Mouse (Mus musculus): ENCODE data around the gene Sik3. TPM values are rescaled to one million over a fixed set of nuclear protein-coding genes. Genes with fewer than 3 reads are reported as not detected.
"Not testable (repeated sequence)": the region's sequence is repeated elsewhere in the genome, so short reads cannot be mapped to it uniquely, and the experiment has no call there.

Gene Sik3
- polyA plus RNA-seq, 1 experiment from 2014 or later, result 5.7 TPM

- Histone ChIP-seq H3K4me2 (ENCODE audit: low read depth, low read length) (no peak overlapping the region), H3K36me3 (ENCODE audit: control insufficient read depth, insufficient read depth, low read length) (no peaks in the 10 kb centered on the region), H3K4me1 (ENCODE audit: control insufficient read depth, insufficient read depth, low read length) (peaks cover 26% of the 10 kb centered on the region), H3K27ac (ENCODE audit: low read length) (peak overlapping the region; percentile 79), H3K9ac (ENCODE audit: low read length) (no peak overlapping the region), H3K4me3 (replicated peaks; ENCODE audit: low read length) (no peak overlapping the region), H3K9me3 (replicated peaks; ENCODE audit: control insufficient read depth, low read length) (no peaks in the 10 kb centered on the region), H3K27me3 (ENCODE audit: control insufficient read depth, insufficient read depth, low read length) (no peaks in the 10 kb centered on the region)
- no peak; the same call in 1 of the 2 replicates for ATAC-seq (ENCODE audit: insufficient read depth, low FRiP score)
- WGBS, result 75% methylated on average over 6 of the region's 6 CpGs
Observed at GRCm38 (mm10) chr9:46120468-46121253, 108.0 kb downstream of the Sik3 start.

- Histone ChIP-seq H3K36me3 (ENCODE audit: control insufficient read depth, insufficient read depth, low read length) (no peaks in the 10 kb centered on the region), H3K4me1 (ENCODE audit: control insufficient read depth, insufficient read depth, low read length) (peaks cover 28% of the 10 kb centered on the region), H3K9me3 (replicated peaks; ENCODE audit: control insufficient read depth, low read length) (no peaks in the 10 kb centered on the region), H3K4me2 (ENCODE audit: low read depth, low read length) (no peak overlapping the region), H3K27me3 (ENCODE audit: control insufficient read depth, insufficient read depth, low read length) (no peaks in the 10 kb centered on the region), H3K27ac (ENCODE audit: low read length) (peak overlapping the region; percentile 79; the same call in 1 of the 2 replicates), H3K4me3 (replicated peaks; ENCODE audit: low read length) (no peak overlapping the region), H3K9ac (ENCODE audit: low read length) (no peak overlapping the region)
- WGBS, result 52% methylated on average over 4 of the region's 4 CpGs
- ATAC-seq (ENCODE audit: insufficient read depth, low FRiP score), result no peak; the same call in 1 of the 2 replicates
Observed at GRCm38 (mm10) chr9:46121486-46121885, 108.9 kb downstream of the Sik3 start.

- H3K9ac ChIP-seq (ENCODE audit: low read length), result no peak overlapping the region
- H3K9me3 ChIP-seq (replicated peaks; ENCODE audit: control insufficient read depth, low read length), result no peaks in the 10 kb centered on the region
- H3K4me1 ChIP-seq (ENCODE audit: control insufficient read depth, insufficient read depth, low read length), result peaks cover 34% of the 10 kb centered on the region
- 76% methylated on average over 9 of the region's 9 CpGs for WGBS
- H3K36me3 ChIP-seq (ENCODE audit: control insufficient read depth, insufficient read depth, low read length), result no peaks in the 10 kb centered on the region
- H3K27ac ChIP-seq (ENCODE audit: low read length), result peak overlapping the region; percentile 50
- no peak overlapping the region for H3K4me3 ChIP-seq (replicated peaks; ENCODE audit: low read length)
- ATAC-seq (ENCODE audit: insufficient read depth, low FRiP score), result no peak
- H3K4me2 ChIP-seq (ENCODE audit: low read depth, low read length), result no peak overlapping the region
- no peaks in the 10 kb centered on the region for H3K27me3 ChIP-seq (ENCODE audit: control insufficient read depth, insufficient read depth, low read length)
Observed at GRCm38 (mm10) chr9:46122731-46123130, 110.1 kb downstream of the Sik3 start.

- peak overlapping the region; percentile 46; the same call in 1 of the 2 replicates for H3K27ac ChIP-seq (ENCODE audit: low read length)
- H3K4me2 ChIP-seq (ENCODE audit: low read depth, low read length), result no peak overlapping the region
- WGBS, result 63% methylated on average over 2 of the region's 2 CpGs
- no peak overlapping the region for H3K4me3 ChIP-seq (replicated peaks; ENCODE audit: low read length)
- H3K9ac ChIP-seq (ENCODE audit: low read length), result no peak overlapping the region
- H3K4me1 ChIP-seq (ENCODE audit: control insufficient read depth, insufficient read depth, low read length), result peaks cover 16% of the 10 kb centered on the region
- no peak for ATAC-seq (ENCODE audit: insufficient read depth, low FRiP score)
- H3K27me3 ChIP-seq (ENCODE audit: control insufficient read depth, insufficient read depth, low read length), result no peaks in the 10 kb centered on the region
- 0 out of 2 replicates have a peak, but pooled peaks cover 2% of the 10 kb centered on the region for H3K36me3 ChIP-seq (ENCODE audit: control insufficient read depth, insufficient read depth, low read length)
- no peaks in the 10 kb centered on the region for H3K9me3 ChIP-seq (replicated peaks; ENCODE audit: control insufficient read depth, low read length)
Observed at GRCm38 (mm10) chr9:46126295-46126694, 113.7 kb downstream of the Sik3 start.

- 52% methylated on average over 5 of the region's 5 CpGs for WGBS
Observed at GRCm38 (mm10) chr9:46127326-46127725, 114.7 kb downstream of the Sik3 start.

GRCm38 (mm10) chr9:46129241-46129640 is 116.6 kb downstream of the Sik3 start:
- 0 out of 2 replicates have a peak, but pooled peaks cover 2% of the 10 kb centered on the region for H3K36me3 ChIP-seq (ENCODE audit: control insufficient read depth, insufficient read depth, low read length)
- H3K27ac ChIP-seq (ENCODE audit: low read length), result no peak overlapping the region
- WGBS, result 74% methylated on average over 2 of the region's 2 CpGs
- H3K9me3 ChIP-seq (replicated peaks; ENCODE audit: control insufficient read depth, low read length), result no peaks in the 10 kb centered on the region
- no peak overlapping the region for H3K9ac ChIP-seq (ENCODE audit: low read length)
- H3K27me3 ChIP-seq (ENCODE audit: control insufficient read depth, insufficient read depth, low read length), result no peaks in the 10 kb centered on the region
- H3K4me3 ChIP-seq (replicated peaks; ENCODE audit: low read length), result no peak overlapping the region
- no peak overlapping the region for H3K4me2 ChIP-seq (ENCODE audit: low read depth, low read length)
- no peak for ATAC-seq (ENCODE audit: insufficient read depth, low FRiP score)
- peaks cover 11% of the 10 kb centered on the region for H3K4me1 ChIP-seq (ENCODE audit: control insufficient read depth, insufficient read depth, low read length)

More at GRCm38 (mm10) chr9:46127326-46127725, 114.7 kb downstream of the Sik3 start:
- Histone ChIP-seq H3K27ac (ENCODE audit: low read length) (no peak overlapping the region), H3K9ac (ENCODE audit: low read length) (no peak overlapping the region), H3K9me3 (replicated peaks; ENCODE audit: control insufficient read depth, low read length) (no peaks in the 10 kb centered on the region), H3K27me3 (ENCODE audit: control insufficient read depth, insufficient read depth, low read length) (no peaks in the 10 kb centered on the region), H3K4me2 (ENCODE audit: low read depth, low read length) (no peak overlapping the region), H3K4me1 (ENCODE audit: control insufficient read depth, insufficient read depth, low read length) (peaks cover 11% of the 10 kb centered on the region), H3K36me3 (ENCODE audit: control insufficient read depth, insufficient read depth, low read length) (0 out of 2 replicates have a peak, but pooled peaks cover 2% of the 10 kb centered on the region), H3K4me3 (replicated peaks; ENCODE audit: low read length) (no peak overlapping the region)
- no peak for ATAC-seq (ENCODE audit: insufficient read depth, low FRiP score)

- not testable (repeated sequence) for H3K4me2 ChIP-seq (ENCODE audit: low read depth, low read length); H3K27ac ChIP-seq (ENCODE audit: low read length); H3K4me3 ChIP-seq (replicated peaks; ENCODE audit: low read length); H3K36me3 ChIP-seq (ENCODE audit: control insufficient read depth, insufficient read depth, low read length); H3K9me3 ChIP-seq (replicated peaks; ENCODE audit: control insufficient read depth, low read length); H3K9ac ChIP-seq (ENCODE audit: low read length); H3K4me1 ChIP-seq (ENCODE audit: control insufficient read depth, insufficient read depth, low read length); ATAC-seq (ENCODE audit: insufficient read depth, low FRiP score); H3K27me3 ChIP-seq (ENCODE audit: control insufficient read depth, insufficient read depth, low read length)
Observed at GRCm38 (mm10) chr9:46132821-46133220, 120.2 kb downstream of the Sik3 start.

- H3K9ac ChIP-seq (ENCODE audit: low read length), result no peak overlapping the region
- H3K27me3 ChIP-seq (ENCODE audit: control insufficient read depth, insufficient read depth, low read length), result no peaks in the 10 kb centered on the region
- ATAC-seq (ENCODE audit: insufficient read depth, low FRiP score), result no peak
- no peak overlapping the region for H3K4me2 ChIP-seq (ENCODE audit: low read depth, low read length)
- 78% methylated on average over 6 of the region's 6 CpGs for WGBS
- H3K36me3 ChIP-seq (ENCODE audit: control insufficient read depth, insufficient read depth, low read length), result no peaks in the 10 kb centered on the region
- H3K4me3 ChIP-seq (replicated peaks; ENCODE audit: low read length), result no peak overlapping the region
- H3K27ac ChIP-seq (ENCODE audit: low read length), result no peak overlapping the region
- H3K9me3 ChIP-seq (replicated peaks; ENCODE audit: control insufficient read depth, low read length), result no peaks in the 10 kb centered on the region
- no peaks in the 10 kb centered on the region for H3K4me1 ChIP-seq (ENCODE audit: control insufficient read depth, insufficient read depth, low read length)
Observed at GRCm38 (mm10) chr9:46138831-46139230, 126.2 kb downstream of the Sik3 start.

- Histone ChIP-seq H3K9ac (ENCODE audit: low read length) (no peak overlapping the region), H3K36me3 (ENCODE audit: control insufficient read depth, insufficient read depth, low read length) (no peaks in the 10 kb centered on the region), H3K27me3 (ENCODE audit: control insufficient read depth, insufficient read depth, low read length) (no peaks in the 10 kb centered on the region), H3K9me3 (replicated peaks; ENCODE audit: control insufficient read depth, low read length) (no peaks in the 10 kb centered on the region), H3K27ac (ENCODE audit: low read length) (no peak overlapping the region), H3K4me3 (replicated peaks; ENCODE audit: low read length) (no peak overlapping the region), H3K4me1 (ENCODE audit: control insufficient read depth, insufficient read depth, low read length) (no peaks in the 10 kb centered on the region), H3K4me2 (ENCODE audit: low read depth, low read length) (no peak overlapping the region)
- ATAC-seq (ENCODE audit: insufficient read depth, low FRiP score), result no peak
- WGBS, result 70% methylated on average over 1 of the region's 1 CpGs
Observed at GRCm38 (mm10) chr9:46140811-46141210, 128.2 kb downstream of the Sik3 start.
